Mouse (Mus musculus) cerebellum, adult 18-20 months (tissue): ENCODE results near the gene Naalad2.
A peak's percentile ranks its signal among the peaks of the same experiment; 100 is the strongest.
"Not testable (repeated sequence)": the region's sequence is repeated elsewhere in the genome, so short reads cannot be mapped to it uniquely, and the experiment has no call there.

Experiments
- DNase-seq, 2 experiments: peaks; one replicate each; pipeline ENCODE4 v3.0.0; 2021

Naalad2 gene

GRCm38 (mm10) chr9:18402895-18403294 lies at the start of gene Naalad2:
Naalad2 (minus strand) TSS chr9:18402995.
- DNase-seq: not testable (repeated sequence)

- DNase-seq: no peak
Observed at GRCm38 (mm10) chr9:18431687-18432086, 28.9 kb upstream of the Naalad2 start.

- DNase-seq: no peak
Observed at GRCm38 (mm10) chr9:18430354-18430753, 27.6 kb upstream of the Naalad2 start, which contains the start of gene Mbd3l2. Mbd3l2 (plus strand) TSS chr9:18430654.

GRCm38 (mm10) chr9:18412371-18412770 lies 9.6 kb upstream of the Naalad2 start:
- not testable (repeated sequence) for DNase-seq

- DNase-seq: no peak
Observed at GRCm38 (mm10) chr9:18404118-18404517, 1.3 kb upstream of the Naalad2 start, which contains the start of gene Ubtfl1. Ubtfl1 (plus strand) TSS chr9:18404418.

GRCm38 (mm10) chr9:18399629-18400028 lies 3.2 kb downstream of the Naalad2 start:
- DNase-seq: no peak

GRCm38 (mm10) chr9:18385782-18386181 lies 17.0 kb downstream of the Naalad2 start:
- DNase-seq: no peak

GRCm38 (mm10) chr9:18373026-18373425 lies 29.8 kb downstream of the Naalad2 start:
- DNase-seq: not testable (repeated sequence)

GRCm38 (mm10) chr9:18319990-18320389 lies 82.8 kb downstream of the Naalad2 start:
- no peak for DNase-seq

GRCm38 (mm10) chr9:18298301-18298700 lies 104.5 kb downstream of the Naalad2 start:
- DNase-seq: no peak

- no peak for DNase-seq
Observed at GRCm38 (mm10) chr9:18293026-18293781, 109.6 kb downstream of the Naalad2 start.

- DNase-seq: no peak
Observed at GRCm38 (mm10) chr9:18292443-18292922, 110.3 kb downstream of the Naalad2 start.

GRCm38 (mm10) chr9:18291571-18292429 lies 111.0 kb downstream of the Naalad2 start, which contains the start of gene Chordc1:
Chordc1 (plus strand) TSS chr9:18292125.
- peak; percentile 92 to 96 for DNase-seq

- not testable (repeated sequence) for DNase-seq
Observed at GRCm38 (mm10) chr9:18278693-18279092, 124.1 kb downstream of the Naalad2 start.

- DNase-seq: no peak
Observed at GRCm38 (mm10) chr9:18277497-18277896, 125.3 kb downstream of the Naalad2 start.

- DNase-seq: no peak
Observed at GRCm38 (mm10) chr9:18276844-18277243, 126.0 kb downstream of the Naalad2 start.

- no peak for DNase-seq
Observed at GRCm38 (mm10) chr9:18275901-18276300, 126.9 kb downstream of the Naalad2 start.
